Comparison of ENCODE assay signal across 15 mouse cellular contexts in the genomic region with DNA sequence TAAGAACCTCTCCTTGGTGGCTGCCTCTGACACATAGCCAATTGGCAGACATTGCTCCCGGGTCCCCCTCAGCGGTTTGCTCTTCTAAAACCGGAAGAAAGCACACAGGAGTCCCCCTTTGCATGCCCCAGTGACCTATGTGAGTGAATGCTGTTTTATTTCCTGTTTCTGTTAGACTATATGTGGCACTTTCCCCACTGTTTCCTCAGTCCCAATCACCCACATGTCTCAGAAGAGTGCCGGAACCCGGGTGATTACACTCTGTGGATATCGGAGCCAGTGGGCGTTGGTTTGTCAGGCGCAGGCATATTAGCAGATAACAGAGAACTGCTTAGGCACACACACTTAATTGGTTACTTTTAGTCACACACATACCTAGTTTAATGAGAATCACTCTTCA.
DNase-seq lines count a peak whose midpoint lies in the region; ATAC-seq and TF ChIP-seq lines count a peak whose summit lies in the region.
"Had no signal": no experiment of that assay in that cellular context is flagged by ENCODE, and none has a peak within 500 bp of the region (broad histone marks: within the 10 kb centered on the region; RNA-seq: fewer than 3 reads in every experiment).

No protein-coding gene starts in this region.

- WGBS in spleen, adult 2 months = 8% methylated on average over 8 of the region's 8 CpGs
- WGBS in intestine, embryonic 16.5 days = 61% methylated on average over 8 of the region's 8 CpGs

- no peak overlapping the region for H3K9ac ChIP-seq in intestine, embryonic 16.5 days (ENCODE audit: low read depth, low read length)
- H3K9ac ChIP-seq: forebrain, embryonic 15.5 days; hindbrain, embryonic 12.5 days had no signal

- peak overlapping the region; percentile 75 for H3K27ac ChIP-seq in spleen, adult 2 months (ENCODE audit: insufficient read depth, low read length)
- H3K27ac ChIP-seq in intestine, embryonic 16.5 days (ENCODE audit: low read length) = no peak overlapping the region
- H3K27ac ChIP-seq: embryonic facial prominence, embryonic 10.5 days; forebrain, embryonic 15.5 days; hindbrain, embryonic 12.5 days; macrophage had no signal

- H3K4me3 ChIP-seq in spleen, adult 2 months (ENCODE audit: extremely low read depth, insufficient read depth, insufficient read length) = no peak overlapping the region
- no peak overlapping the region for H3K4me3 ChIP-seq in intestine, embryonic 16.5 days (ENCODE audit: low read length)
- H3K4me3 ChIP-seq: embryonic facial prominence, embryonic 10.5 days; forebrain, embryonic 15.5 days; hindbrain, embryonic 12.5 days; myocyte had no signal

- peak; percentile 81 for ATAC-seq in intestine, embryonic 16.5 days
- ATAC-seq: forebrain, embryonic 15.5 days had no signal

- H3K4me2 ChIP-seq in intestine, embryonic 16.5 days (ENCODE audit: low read depth, low read length) = no peak overlapping the region
- H3K4me2 ChIP-seq: forebrain, embryonic 15.5 days; hindbrain, embryonic 12.5 days had no signal

- peak; percentile 41 to 51 for DNase-seq in spleen, adult 2 months (ENCODE audit: low read depth in 1 of 2, low spot score in 2 of 2)
- DNase-seq in spleen, adult 12 weeks (ENCODE audit: low spot score) = no peak
- DNase-seq in natural killer cell, adult 2 months (ENCODE audit: low spot score in 2 of 2) = peak; percentile 3 to 54
- DNase-seq in right cerebral cortex, postnatal 10 days (ENCODE audit: low spot score in 2 of 2) = no peak
- no peak for DNase-seq in right cerebral cortex, adult 18-20 months
- DNase-seq in ovary, postnatal 10 days (ENCODE audit: low spot score) = no peak
- no peak for DNase-seq in testis, postnatal 14 days (ENCODE audit: low spot score)
- DNase-seq: gastrocnemius, postnatal 36 days; left cerebral cortex, postnatal 4 days had no signal

- no peak for TF ChIP-seq CTCF in spleen, adult 2 months (IDR thresholded peaks at IDR 0.05; ENCODE audit: extremely low read depth, insufficient read depth, insufficient read length, insufficient replicate concordance)

- H3K36me3 ChIP-seq in spleen, adult 2 months (ENCODE audit: control insufficient read depth, insufficient read depth, low read length) = no peaks in the 10 kb centered on the region
- H3K36me3 ChIP-seq in intestine, embryonic 16.5 days (ENCODE audit: control insufficient read depth, insufficient read depth, low read length) = no peaks in the 10 kb centered on the region
- H3K36me3 ChIP-seq: embryonic facial prominence, embryonic 10.5 days; forebrain, embryonic 15.5 days; hindbrain, embryonic 12.5 days had no signal

- peaks cover 18% of the 10 kb centered on the region for H3K4me1 ChIP-seq in spleen, adult 2 months (ENCODE audit: control insufficient read depth, insufficient read depth, insufficient read length)
- no peaks in the 10 kb centered on the region for H3K4me1 ChIP-seq in intestine, embryonic 16.5 days (ENCODE audit: control insufficient read depth, insufficient read depth, low read length)
- H3K4me1 ChIP-seq: forebrain, embryonic 15.5 days; hindbrain, embryonic 12.5 days had no signal

- no peaks in the 10 kb centered on the region for H3K27me3 ChIP-seq in spleen, adult 2 months (ENCODE audit: control insufficient read depth, insufficient read depth, low read length)
- no peaks in the 10 kb centered on the region for H3K27me3 ChIP-seq in intestine, embryonic 16.5 days (replicated peaks; ENCODE audit: control insufficient read depth, insufficient read depth, low read length)
- H3K27me3 ChIP-seq: forebrain, embryonic 15.5 days; hindbrain, embryonic 12.5 days had no signal

- H3K9me3 ChIP-seq in intestine, embryonic 16.5 days (ENCODE audit: control insufficient read depth, low read length) = no peaks in the 10 kb centered on the region
- H3K9me3 ChIP-seq: embryonic facial prominence, embryonic 10.5 days; forebrain, embryonic 15.5 days; hindbrain, embryonic 12.5 days had no signal

- TF ChIP-seq POLR2A in spleen, adult 2 months (IDR thresholded peaks at IDR 0.05; ENCODE audit: low read depth, low read length) = no peak

Comparison
In these comparisons a context has a peak if more than half of its experiments do, and no peak if none do; other contexts are left out.
1. DNase-seq: peak in spleen, adult 2 months (2 of 2) and natural killer cell, adult 2 months (2 of 2); none in spleen, adult 12 weeks (single experiment), right cerebral cortex, postnatal 10 days (0 of 2), right cerebral cortex, adult 18-20 months (single experiment), ovary, postnatal 10 days (single experiment) and testis, postnatal 14 days (single experiment).